Mouse (Mus musculus) heart, adult 2 months (tissue): Measurements from ENCODE around the gene Efna5. TPM values are rescaled to one million over a fixed set of nuclear protein-coding genes. Genes with fewer than 3 reads are reported as not detected.
A peak's percentile ranks its signal among the peaks of the same experiment; 100 is the strongest.

Experiments
- DNase-seq, 2 experiments: peaks; one replicate each; pipeline ENCODE4 v3.0.0; 2021
- H3K27ac ChIP-seq: fragments of 200-600 bp; 2 replicates; pipeline ENCODE4 v1.8.1; 2022
- H3K27me3 ChIP-seq: fragments of 200-500 bp; 2 replicates; pipeline ENCODE4 v1.6.1; 2012; ENCODE audit warnings: mild to moderate bottlenecking, low read length, inconsistent platforms, mixed read lengths; ENCODE audit not compliant: control insufficient read depth, insufficient read depth
- H3K36me3 ChIP-seq: fragments of 200-500 bp; 2 replicates; pipeline ENCODE4 v1.6.1; 2012; ENCODE audit warnings: low read length, inconsistent platforms; ENCODE audit not compliant: control insufficient read depth, insufficient read depth
- H3K4me1 ChIP-seq: fragments of 200-500 bp; 2 replicates; pipeline ENCODE4 v1.6.1; 2011; ENCODE audit warnings: low read length; ENCODE audit not compliant: control insufficient read depth, insufficient read depth
- H3K4me3 ChIP-seq: fragments of 200-600 bp; 2 replicates; pipeline ENCODE4 v1.8.1; 2022
- H3K79me2 ChIP-seq: fragments of 200-500 bp; replicated peaks from 2 replicates; pipeline ENCODE4 v1.6.1; 2012; ENCODE audit warnings: mild to moderate bottlenecking, inconsistent platforms, low read length, moderate library complexity, mixed read lengths; ENCODE audit not compliant: control insufficient read depth, insufficient read depth
- H3K9ac ChIP-seq: fragments of 200-500 bp; 2 replicates; pipeline ENCODE4 v1.6.1; 2012; ENCODE audit warnings: low read depth, mild to moderate bottlenecking, control low read depth, inconsistent platforms, low read length, mixed read lengths
- CTCF ChIP-seq: fragments of 200-600 bp; IDR thresholded peaks from 2 replicates; pipeline ENCODE4 v1.8.1; 2022; ENCODE audit warnings: antibody characterized with exemption, mild to moderate bottlenecking, moderate library complexity
- EP300 ChIP-seq: fragments of 200-500 bp; IDR thresholded peaks from 2 replicates; pipeline ENCODE4 v1.6.1; 2011; ENCODE audit warnings: low read depth, low read length, control low read depth; ENCODE audit not compliant: insufficient read depth
- POLR2A ChIP-seq: fragments of 200-500 bp; IDR thresholded peaks from 2 replicates; pipeline ENCODE4 v1.6.1; 2011; ENCODE audit warnings: mild to moderate bottlenecking, low read depth, low read length, control low read depth; ENCODE audit not compliant: insufficient read depth
- WGBS: fragments of 180-500 bp; shearing (Covaris S2); methylation state at CpG from one replicate; pipeline ENCODE4 v1.1.7; 2018; 5-methylcytosine and 5-hydroxymethylcytosine counted together
- intact Hi-C: fragments of 180-260 bp; cut with DNase I; formaldehyde crosslinking; loops from one replicate; pipeline ENCODE4 v1.15.1; 2025
- polyA plus RNA-seq: library from polyadenylated mRNA; depleted of rRNA; stranded (reverse); fragments of >200 nt; gene quantifications from 2 replicates; pipeline ENCODE4 v1.2.3, GENCODE M21; 2012
- total RNA-seq, 2 experiments: library from RNA; stranded (reverse); gene quantifications; 2 replicates each; pipeline ENCODE4 v1.2.3; 2021

The Efna5 gene
- total and polyA plus RNA-seq, 3 experiments = 3.9 to 24.0 (median 17.5) TPM

GRCm38 (mm10) chr17:62646836-62647235 lies 234.3 kb downstream of the Efna5 start:
- Histone ChIP-seq H3K27ac (no peak overlapping the region), H3K4me3 (no peak overlapping the region), H3K79me2 (no peaks in the 10 kb centered on the region), H3K27me3 (no peaks in the 10 kb centered on the region), H3K36me3 (no peaks in the 10 kb centered on the region), H3K9ac (no peak overlapping the region), H3K4me1 (peaks cover 2% of the 10 kb centered on the region)
- 93% methylated on average over 8 of the region's 8 CpGs for WGBS
- TF ChIP-seq POLR2A = no peak
- no peak for TF ChIP-seq EP300
- no peak for TF ChIP-seq CTCF
- intact Hi-C loops = loop anchor here (10.0 kb wide), 1 partner anchor 238 kb away; the partner anchor contains the start of gene Efna5
- no peak for DNase-seq

- H3K36me3 ChIP-seq = no peaks in the 10 kb centered on the region
- H3K79me2 ChIP-seq = no peaks in the 10 kb centered on the region
- no peak for TF ChIP-seq EP300
- TF ChIP-seq POLR2A = no peak
- no peak for TF ChIP-seq CTCF
- H3K27me3 ChIP-seq = no peaks in the 10 kb centered on the region
- no peak overlapping the region for H3K9ac ChIP-seq
- H3K27ac ChIP-seq = peak overlapping the region; percentile 64
- peak; percentile 26 to 33 for DNase-seq
- whole genome bisulfite sequencing = 61% methylated on average over 12 of the region's 12 CpGs
- H3K4me1 ChIP-seq = peaks cover 2% of the 10 kb centered on the region
- intact Hi-C loops = loop anchor here (10.0 kb wide), 1 partner anchor 242 kb away; the partner anchor contains the start of gene Efna5
- H3K4me3 ChIP-seq = no peak overlapping the region
Observed at GRCm38 (mm10) chr17:62642447-62643145, 238.5 kb downstream of the Efna5 start.

DNA sequence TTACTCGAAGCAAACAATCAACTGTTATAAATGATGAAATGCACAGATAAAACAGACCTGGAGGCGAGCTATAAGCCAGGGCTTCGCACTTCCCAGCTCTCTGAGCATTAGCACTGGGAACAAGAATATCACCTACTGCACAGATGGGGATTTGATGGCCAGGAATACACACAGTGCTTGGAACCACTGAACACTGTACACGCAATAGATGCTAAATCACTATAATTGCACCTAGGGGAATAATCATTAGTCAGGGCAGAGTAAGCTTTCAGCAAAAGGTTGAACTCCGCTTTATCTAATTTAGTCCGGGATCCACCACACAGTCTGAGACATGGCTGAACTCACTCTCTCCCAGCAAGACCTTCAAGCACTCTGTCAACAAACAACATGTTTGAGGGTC lies 240.5 kb downstream of the Efna5 start:
- no peak for TF ChIP-seq EP300
- TF ChIP-seq CTCF = no peak
- no peak for TF ChIP-seq POLR2A
- intact Hi-C loops = loop anchor here (10.0 kb wide), 1 partner anchor 244 kb away; the partner anchor contains the start of gene Efna5
- Histone ChIP-seq H3K4me3 (no peak overlapping the region), H3K4me1 (peaks cover 3% of the 10 kb centered on the region), H3K27ac (no peak overlapping the region), H3K79me2 (no peaks in the 10 kb centered on the region), H3K27me3 (no peaks in the 10 kb centered on the region), H3K36me3 (no peaks in the 10 kb centered on the region), H3K9ac (no peak overlapping the region)
- WGBS = 90% methylated on average over 6 of the region's 6 CpGs
- no peak for DNase-seq

DNA sequence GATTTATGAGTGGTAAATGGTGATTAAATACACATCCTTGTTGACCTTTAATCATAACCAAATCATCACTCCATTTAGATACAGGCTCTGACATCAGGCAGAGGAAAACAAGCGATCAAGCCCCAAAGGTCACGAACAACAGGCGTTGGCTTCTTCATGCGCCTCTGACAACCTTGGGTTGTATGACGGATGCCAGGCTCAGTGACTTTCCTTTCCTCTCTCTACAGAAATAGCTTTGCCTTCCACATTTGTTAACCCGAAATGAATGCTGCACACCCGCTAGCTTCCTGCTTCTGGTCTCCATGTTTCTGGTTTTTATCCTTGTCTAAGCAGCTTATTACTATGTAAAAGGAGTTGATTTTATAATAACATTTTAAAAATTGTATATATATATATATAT lies 244.2 kb downstream of the Efna5 start:
- 48% methylated on average over 7 of the region's 7 CpGs for WGBS
- H3K27me3 ChIP-seq = no peaks in the 10 kb centered on the region
- no peak for DNase-seq
- no peak overlapping the region for H3K9ac ChIP-seq
- H3K79me2 ChIP-seq = peaks cover 2% of the 10 kb centered on the region
- H3K4me3 ChIP-seq = no peak overlapping the region
- H3K4me1 ChIP-seq = peaks cover 1% of the 10 kb centered on the region; the same call in 1 of the 2 replicates
- TF ChIP-seq EP300 = no peak
- TF ChIP-seq POLR2A = no peak
- no peak for TF ChIP-seq CTCF
- peak overlapping the region; percentile 4; the same call in 1 of the 2 replicates for H3K27ac ChIP-seq
- intact Hi-C loops = no loop called here
- no peaks in the 10 kb centered on the region for H3K36me3 ChIP-seq

DNA sequence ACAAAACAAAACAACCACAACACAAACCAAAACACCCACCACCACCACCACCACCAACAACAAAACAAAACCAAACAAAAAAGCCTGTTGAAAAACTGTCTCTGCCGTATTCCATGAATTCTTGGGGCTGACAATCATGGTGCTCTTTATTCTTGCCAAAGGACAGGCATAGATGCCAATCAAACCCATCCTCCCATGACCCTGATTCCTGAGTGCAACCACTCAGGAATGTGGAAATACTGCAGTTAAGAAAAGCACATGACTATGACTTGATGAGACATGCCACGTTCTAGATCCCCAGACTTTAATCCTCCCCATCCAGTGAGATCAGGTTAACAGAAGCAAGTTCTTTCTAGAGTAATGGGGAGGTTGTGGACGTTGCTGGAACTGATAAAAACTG lies 246.2 kb downstream of the Efna5 start:
- 63% methylated on average over 3 of the region's 3 CpGs for WGBS
- no peaks in the 10 kb centered on the region for H3K36me3 ChIP-seq
- H3K4me3 ChIP-seq = no peak overlapping the region
- peaks cover 2% of the 10 kb centered on the region for H3K79me2 ChIP-seq
- TF ChIP-seq EP300 (no peak), POLR2A (no peak), CTCF (no peak)
- H3K9ac ChIP-seq = no peak overlapping the region
- no peak for DNase-seq
- no peaks in the 10 kb centered on the region for H3K27me3 ChIP-seq
- H3K27ac ChIP-seq = no peak overlapping the region
- intact Hi-C loops = no loop called here
- H3K4me1 ChIP-seq = peaks cover 1% of the 10 kb centered on the region; the same call in 1 of the 2 replicates

- no peak for DNase-seq
Observed at GRCm38 (mm10) chr17:62628474-62628873, 252.6 kb downstream of the Efna5 start.

More at GRCm38 (mm10) chr17:62628474-62628873, 252.6 kb downstream of the Efna5 start:
- H3K4me1 ChIP-seq = no peaks in the 10 kb centered on the region
- H3K27me3 ChIP-seq = no peaks in the 10 kb centered on the region
- WGBS = 90% methylated on average over 1 of the region's 1 CpGs
- H3K9ac ChIP-seq = no peak overlapping the region
- no peak overlapping the region for H3K27ac ChIP-seq
- TF ChIP-seq CTCF (no peak), EP300 (no peak), POLR2A (no peak)
- intact Hi-C loops = no loop called here
- peaks cover 2% of the 10 kb centered on the region for H3K79me2 ChIP-seq
- H3K4me3 ChIP-seq = no peak overlapping the region
- no peaks in the 10 kb centered on the region for H3K36me3 ChIP-seq
